Mouse (Mus musculus): ENCODE results near the gene Cep164.

DNA sequence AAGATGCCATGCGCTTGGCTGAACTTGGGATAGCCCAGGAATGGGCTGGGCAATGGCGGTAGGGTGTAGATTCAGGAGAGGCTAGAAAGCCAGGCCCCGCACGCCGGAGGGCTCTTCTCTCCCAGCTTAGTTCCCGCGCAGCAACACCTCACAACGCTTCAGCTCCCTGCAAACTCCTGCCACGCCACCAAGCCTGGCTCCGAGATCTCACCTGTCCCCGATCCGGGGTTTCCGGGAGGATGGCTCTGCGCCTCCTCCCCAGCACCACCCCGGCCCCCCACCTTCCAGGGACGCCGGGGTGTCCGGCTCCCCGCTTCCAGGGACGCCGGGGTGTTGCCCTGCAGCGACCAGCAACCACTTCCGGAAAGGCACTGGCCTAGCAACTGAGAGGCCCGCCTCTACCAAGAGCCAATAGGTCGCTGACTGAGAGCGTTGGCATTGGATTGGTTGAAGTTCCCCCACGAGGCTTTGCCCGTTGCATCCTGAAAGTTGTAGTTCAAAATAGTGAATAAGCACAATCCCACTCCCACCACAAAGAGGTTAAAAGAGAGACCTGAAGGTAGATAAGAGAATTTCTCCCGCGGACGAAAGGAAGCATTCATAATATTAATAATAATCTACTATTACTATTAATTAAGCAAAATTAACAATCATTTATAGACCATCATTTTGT lies at the start of gene Cep164:
- no peak for TF ChIP-seq CTCF (IDR thresholded peaks at IDR 0.05; ENCODE audit: insufficient read depth, low read length)
- no peak for TF ChIP-seq POLR2A (IDR thresholded peaks at IDR 0.05; ENCODE audit: borderline replicate concordance, extremely low read depth, low read depth, low read length)

Data from lung, adult 2 months (tissue).